In genomic region chr6:92521526-92522075, GRCm38 (mm10) we compare ENCODE assay signal across 9 mouse cellular contexts.
A peak's percentile ranks its signal among the peaks of the same experiment; 100 is the strongest.
DNase-seq lines count a peak whose midpoint lies in the region; ATAC-seq and TF ChIP-seq lines count a peak whose summit lies in the region.
"Had no signal": no experiment of that assay in that cellular context is flagged by ENCODE, and none has a peak within 500 bp of the region (broad histone marks: within the 10 kb centered on the region; RNA-seq: fewer than 3 reads in every experiment).

No protein-coding gene starts in this region.

- no peak for TF ChIP-seq POLR2A in liver, adult 2 months (IDR thresholded peaks at IDR 0.05; ENCODE audit: extremely low read depth, insufficient read depth, low read length)

- H3K36me3 ChIP-seq in liver, adult 2 months (ENCODE audit: control insufficient read depth, insufficient read depth, low read length), result no peaks in the 10 kb centered on the region
- H3K36me3 ChIP-seq in liver, postnatal 0 days (replicated peaks; ENCODE audit: insufficient read depth, low read length), result no peaks in the 10 kb centered on the region
- no peaks in the 10 kb centered on the region for H3K36me3 ChIP-seq in midbrain, embryonic 10.5 days

- no peaks in the 10 kb centered on the region for H3K9me3 ChIP-seq in liver, postnatal 0 days (ENCODE audit: low read length)
- no peaks in the 10 kb centered on the region for H3K9me3 ChIP-seq in midbrain, embryonic 10.5 days (replicated peaks)

- no peak overlapping the region for H3K4me3 ChIP-seq in liver, adult 2 months (ENCODE audit: insufficient read depth, low read depth, low read length)
- no peak overlapping the region for H3K4me3 ChIP-seq in liver, postnatal 0 days (ENCODE audit: low read depth, low read length)
- H3K4me3 ChIP-seq in midbrain, embryonic 10.5 days, result no peak overlapping the region

- H3K9ac ChIP-seq in liver, adult 2 months (ENCODE audit: low read depth, low read length), result no peak overlapping the region
- no peak overlapping the region for H3K9ac ChIP-seq in liver, postnatal 0 days (replicated peaks)

- peak; percentile 23 for DNase-seq in liver, adult 2 months (ENCODE audit: extremely low read depth, low read depth, low spot score)
- no peak for DNase-seq in liver, postnatal 0 days
- peak; percentile 58 for DNase-seq in cerebellum, adult 11-12 months
- peak; percentile 38 for DNase-seq in gastrocnemius, postnatal 25 days
- peak; percentile 81 to 84 for DNase-seq in layer of hippocampus, postnatal 36 days
- peak; percentile 53 for DNase-seq in right cerebral cortex, postnatal 4 days
- no peak for DNase-seq in midbrain, embryonic 10.5 days (ENCODE audit: low spot score)
- no peak for DNase-seq in thymus, postnatal 14 days

- H3K4me1 ChIP-seq in liver, adult 2 months (ENCODE audit: control insufficient read depth, insufficient read depth, low read length), result no peaks in the 10 kb centered on the region
- no peaks in the 10 kb centered on the region for H3K4me1 ChIP-seq in liver, postnatal 0 days (ENCODE audit: insufficient read depth)
- H3K4me1 ChIP-seq in midbrain, embryonic 10.5 days, result peaks cover 13% of the 10 kb centered on the region

- TF ChIP-seq CTCF in liver, adult 2 months (IDR thresholded peaks at IDR 0.05; ENCODE audit: low read depth, low read length), result no peak
- no peak for TF ChIP-seq CTCF in liver, postnatal 0 days (IDR thresholded peaks at IDR 0.05; ENCODE audit: low read depth)

- H3K4me2 ChIP-seq in liver, postnatal 0 days (ENCODE audit: low read depth, low read length), result no peak overlapping the region

- H3K27ac ChIP-seq in liver, adult 2 months (replicated peaks; ENCODE audit: insufficient read depth, low read depth, low read length), result no peak overlapping the region
- no peak overlapping the region for H3K27ac ChIP-seq in liver, postnatal 0 days (ENCODE audit: low read depth)
- H3K27ac ChIP-seq in midbrain, embryonic 10.5 days (replicated peaks), result no peak overlapping the region

- no peaks in the 10 kb centered on the region for H3K27me3 ChIP-seq in liver, adult 2 months (ENCODE audit: control insufficient read depth, insufficient read depth, low read length)
- H3K27me3 ChIP-seq in liver, postnatal 0 days (ENCODE audit: insufficient read depth, low read length), result no peaks in the 10 kb centered on the region
- H3K27me3 ChIP-seq in midbrain, embryonic 10.5 days (ENCODE audit: low read depth, poor library complexity, severe bottlenecking), result no peaks in the 10 kb centered on the region
- H3K27me3 ChIP-seq: Patski had no signal

- TF ChIP-seq EP300 in liver, postnatal 0 days (IDR thresholded peaks at IDR 0.05; ENCODE audit: low read depth), result no peak

- WGBS in liver, adult 2 months, result 55% methylated on average over 7 of the region's 7 CpGs
- WGBS in liver, postnatal 0 days (ENCODE audit: insufficient replicate concordance), result 72% methylated on average over 7 of the region's 7 CpGs
- 83% methylated on average over 7 of the region's 7 CpGs for WGBS in midbrain, embryonic 10.5 days

- no peaks in the 10 kb centered on the region for H3K79me2 ChIP-seq in liver, adult 2 months (ENCODE audit: control insufficient read depth, insufficient read depth, low read length)

- no peak for ATAC-seq in liver, postnatal 0 days
- ATAC-seq: Patski had no signal

Comparison
In these comparisons a context has a peak if more than half of its experiments do, and no peak if none do; other contexts are left out.
1. DNase-seq: peak in liver, adult 2 months (single experiment), cerebellum, adult 11-12 months (single experiment), gastrocnemius, postnatal 25 days (single experiment), layer of hippocampus, postnatal 36 days (2 of 2) and right cerebral cortex, postnatal 4 days (single experiment); none in liver, postnatal 0 days (single experiment), midbrain, embryonic 10.5 days (single experiment) and thymus, postnatal 14 days (single experiment).